Comparison of ENCODE assay signal across 25 mouse cellular contexts in genomic region chr11:43509878-43510277, GRCm38 (mm10). TPM values are rescaled to one million over a fixed set of nuclear protein-coding genes. Genes with fewer than 3 reads are reported as not detected.
A peak's percentile ranks its signal among the peaks of the same experiment; 100 is the strongest.
DNase-seq lines count a peak whose midpoint lies in the region; ATAC-seq lines count a peak whose summit lies in the region.
"Had no signal": no experiment of that assay in that cellular context is flagged by ENCODE, and none has a peak within 500 bp of the region (broad histone marks: within the 10 kb centered on the region; RNA-seq: fewer than 3 reads in every experiment).

No protein-coding gene starts in this region.

- no peak overlapping the region for H3K27ac ChIP-seq in hindbrain, embryonic 13.5 days
- no peak overlapping the region for H3K27ac ChIP-seq in forebrain, embryonic 10.5 days

- H3K9ac ChIP-seq in hindbrain, embryonic 13.5 days: no peak overlapping the region

- H3K9me3 ChIP-seq in hindbrain, embryonic 13.5 days: no peaks in the 10 kb centered on the region
- H3K9me3 ChIP-seq in forebrain, embryonic 10.5 days: no peaks in the 10 kb centered on the region
- H3K9me3 ChIP-seq: G1E had no signal

- no peaks in the 10 kb centered on the region for H3K36me3 ChIP-seq in hindbrain, embryonic 13.5 days
- no peaks in the 10 kb centered on the region for H3K36me3 ChIP-seq in forebrain, embryonic 10.5 days (replicated peaks)
- H3K36me3 ChIP-seq: G1E had no signal

- no peak overlapping the region for H3K4me2 ChIP-seq in hindbrain, embryonic 13.5 days

- ATAC-seq in granulocyte monocyte progenitor cell, adult 5-6 weeks (replicated peaks; ENCODE audit: poor library complexity, severe bottlenecking): peak; percentile 77
- ATAC-seq in megakaryocyte, adult 5-6 weeks (ENCODE audit: poor library complexity, severe bottlenecking): peak; percentile 57; the same call in 1 of the 2 replicates
- peak; percentile 84 for ATAC-seq in megakaryocyte progenitor cell, adult 5-6 weeks (replicated peaks; ENCODE audit: poor library complexity)
- no peak for ATAC-seq in hindbrain, embryonic 13.5 days (ENCODE audit: low FRiP score)
- ATAC-seq: activated CD4-positive, CD25-positive, alpha-beta regulatory T cell, adult 4 months; CD4-positive, CD25-positive, alpha-beta regulatory T cell, adult 4 months; Patski had no signal

- DNase-seq in 416B (ENCODE audit: low read depth): peak; percentile 36
- DNase-seq in retina, postnatal 1 day: no peak
- no peak for DNase-seq in forebrain, embryonic 10.5 days (ENCODE audit: extremely low spot score, low spot score)
- no peak for DNase-seq in spleen, postnatal 14 days (ENCODE audit: low spot score in 2 of 2)
- DNase-seq: adrenal gland, adult 2 months; adrenal gland, adult 8-10 months; adrenal gland, postnatal 10 days; adrenal gland, postnatal 14 days; adrenal gland, postnatal 25 days; adrenal gland, postnatal 36 days; B cell, adult 2 months; cerebellum, adult 11 months; cerebellum, adult 11-12 months; cerebellum, adult 18-20 months had no signal

- H3K4me3 ChIP-seq in hindbrain, embryonic 13.5 days: no peak overlapping the region
- no peak overlapping the region for H3K4me3 ChIP-seq in forebrain, embryonic 10.5 days

- 97% methylated on average over 5 of the region's 5 CpGs for WGBS in hindbrain, embryonic 13.5 days
- WGBS in forebrain, embryonic 10.5 days: 92% methylated on average over 5 of the region's 5 CpGs

- no peaks in the 10 kb centered on the region for H3K27me3 ChIP-seq in hindbrain, embryonic 13.5 days
- no peaks in the 10 kb centered on the region for H3K27me3 ChIP-seq in forebrain, embryonic 10.5 days (ENCODE audit: poor library complexity, severe bottlenecking)
- H3K27me3 ChIP-seq: CH12.LX, Patski had no signal

- H3K4me1 ChIP-seq in hindbrain, embryonic 13.5 days (replicated peaks): no peaks in the 10 kb centered on the region
- no peaks in the 10 kb centered on the region for H3K4me1 ChIP-seq in forebrain, embryonic 10.5 days

RNA-seq across cellular contexts. Expression of gene Ccnjl, which starts 18.7 kb away (rescaled TPM):
- 1.9 TPM in 1 of 2 replicates, not detected in the other for total RNA-seq in granulocyte monocyte progenitor cell, adult 5-6 weeks (2014; fragmentation: Nextera tagmentation)
- total RNA-seq in granulocyte monocyte progenitor cell, adult 5-6 weeks (2017): not detected in 2 replicates
- total RNA-seq in megakaryocyte, adult 5-6 weeks (2015): not detected in 2 replicates
- not detected in 2 replicates for total RNA-seq in megakaryocyte, adult 5-6 weeks (2017)
- 0.12 and 0.37 TPM in 2 replicates for total RNA-seq in megakaryocyte progenitor cell, adult 5-6 weeks (2015)
- total RNA-seq in megakaryocyte progenitor cell, adult 5-6 weeks (2017): 0.17 and 0.20 TPM in 2 replicates
- 18.5 and 20.8 TPM in 2 replicates for polyA plus RNA-seq in hindbrain, embryonic 13.5 days (2015; fragmentation: Nextera tagmentation; extraction: Ambion mirVana)
- polyA plus RNA-seq in forebrain, embryonic 10.5 days (2016; fragmentation: Nextera tagmentation; extraction: Ambion mirVana): 34.8 and 36.9 TPM in 2 replicates
- total RNA-seq: CH12.LX, MEL had no signal
- polyA plus RNA-seq: G1E had no signal

RNA-seq across cellular contexts. Expression of gene C1qtnf2, which starts 35.8 kb away (rescaled TPM):
- total RNA-seq in granulocyte monocyte progenitor cell, adult 5-6 weeks (2014; fragmentation: Nextera tagmentation): not detected in 2 replicates
- total RNA-seq in granulocyte monocyte progenitor cell, adult 5-6 weeks (2017): not detected in 2 replicates
- total RNA-seq in megakaryocyte, adult 5-6 weeks (2015): not detected in 2 replicates
- total RNA-seq in megakaryocyte, adult 5-6 weeks (2017): not detected in 2 replicates
- total RNA-seq in megakaryocyte progenitor cell, adult 5-6 weeks (2015): not detected in 2 replicates
- not detected in 2 replicates for total RNA-seq in megakaryocyte progenitor cell, adult 5-6 weeks (2017)
- polyA plus RNA-seq in hindbrain, embryonic 13.5 days (2015; fragmentation: Nextera tagmentation; extraction: Ambion mirVana): 8.0 and 8.3 TPM in 2 replicates
- polyA plus RNA-seq in forebrain, embryonic 10.5 days (2016; fragmentation: Nextera tagmentation; extraction: Ambion mirVana): 0.71 and 1.2 TPM in 2 replicates
- total RNA-seq: CH12.LX, ES-E14, G1E, MEL had no signal
- polyA plus RNA-seq: activated CD4-positive, CD25-positive, alpha-beta regulatory T cell, adult 4 months; CD4-positive, CD25-positive, alpha-beta regulatory T cell, adult 4 months; G1E; Patski had no signal
